Mouse (Mus musculus) cerebellum, adult 2 months (tissue): ENCODE results near the gene Pnpla2. TPM values are rescaled to one million over a fixed set of nuclear protein-coding genes. Genes with fewer than 3 reads are reported as not detected.
A peak's percentile ranks its signal among the peaks of the same experiment; 100 is the strongest.

Experiments
- DNase-seq, 2 experiments: peaks; one replicate each; pipeline ENCODE4 v3.0.0; 2021
- H3K27ac ChIP-seq: fragments of 200-500 bp; 2 replicates; pipeline ENCODE4 v1.5.1; 2012; ENCODE audit warnings: low read length, control low read depth, inconsistent platforms; ENCODE audit not compliant: insufficient read depth
- H3K27me3 ChIP-seq: fragments of 200-500 bp; 2 replicates; pipeline ENCODE4 v1.6.1; 2012; ENCODE audit warnings: inconsistent platforms, mild to moderate bottlenecking, low read length, moderate library complexity; ENCODE audit not compliant: control insufficient read depth, insufficient read depth
- H3K4me1 ChIP-seq: fragments of 200-500 bp; 2 replicates; pipeline ENCODE4 v1.6.1; 2011; ENCODE audit warnings: low read length; ENCODE audit not compliant: control insufficient read depth, insufficient read depth
- H3K4me3 ChIP-seq: fragments of 200-500 bp; replicated peaks from 2 replicates; pipeline ENCODE3; 2011; ENCODE audit warnings: mild to moderate bottlenecking, low read depth, low read length, control low read depth; ENCODE audit not compliant: insufficient read depth
- CTCF ChIP-seq: fragments of 200-500 bp; IDR thresholded peaks from 2 replicates; pipeline ENCODE4 v1.5.1; 2011; ENCODE audit warnings: low read depth, mild to moderate bottlenecking, control low read depth, low read length, moderate library complexity, borderline replicate concordance; ENCODE audit not compliant: insufficient read depth
- POLR2A ChIP-seq: fragments of 200-500 bp; IDR thresholded peaks from 2 replicates; pipeline ENCODE4 v1.6.1; 2011; ENCODE audit warnings: low read length, control low read depth, borderline replicate concordance; ENCODE audit not compliant: insufficient read depth
- WGBS: fragments of 180-500 bp; shearing (Covaris S2); methylation state at CpG from one replicate; pipeline ENCODE4 v1.1.7; 2018; 5-methylcytosine and 5-hydroxymethylcytosine counted together
- polyA plus RNA-seq: library from polyadenylated mRNA; depleted of rRNA; stranded (reverse); fragments of >200 nt; gene quantifications from 2 replicates; pipeline ENCODE4 v1.2.3, GENCODE M21; 2012

The Pnpla2 gene
- polyA plus RNA-seq, 1 experiment, result 46.8 TPM

- Histone ChIP-seq H3K27me3 (no peaks in the 10 kb centered on the region), H3K4me1 (peaks cover 65% of the 10 kb centered on the region), H3K4me3 (peak overlapping the region; percentile 16), H3K27ac (peak overlapping the region; percentile 87)
- DNase-seq, result peak in 1 of 2 experiments; percentile 42
- 28% methylated on average over 7 of the region's 7 CpGs for WGBS
- TF ChIP-seq POLR2A, result no peak
These were observed 32.1 kb downstream of the Pnpla2 start for GRCm38 (mm10) chr7:141487141-141487540.

GRCm38 (mm10) chr7:141491151-141491550 lies 36.2 kb downstream of the Pnpla2 start:
- H3K4me3 ChIP-seq, result no peak overlapping the region
- H3K27me3 ChIP-seq, result no peaks in the 10 kb centered on the region
- no peak for DNase-seq
- TF ChIP-seq CTCF (no peak), POLR2A (no peak)
- H3K4me1 ChIP-seq, result peaks cover 87% of the 10 kb centered on the region
- WGBS, result 85% methylated on average over 2 of the region's 2 CpGs
- H3K27ac ChIP-seq, result no peak overlapping the region

- peaks cover 87% of the 10 kb centered on the region for H3K4me1 ChIP-seq
- TF ChIP-seq POLR2A (0 out of 2 replicates have a peak, but pooled peaks have one; percentile 25), CTCF (no peak)
- peak overlapping the region; percentile 19 for H3K27ac ChIP-seq
- H3K27me3 ChIP-seq, result no peaks in the 10 kb centered on the region
- peak; percentile 76 to 81 for DNase-seq
- 9% methylated on average over 5 of the region's 5 CpGs for WGBS
- H3K4me3 ChIP-seq, result no peak overlapping the region
These were observed 37.7 kb downstream of the Pnpla2 start for GRCm38 (mm10) chr7:141492738-141493137.

- H3K4me1 ChIP-seq, result peaks cover 85% of the 10 kb centered on the region
- no peaks in the 10 kb centered on the region for H3K27me3 ChIP-seq
- TF ChIP-seq POLR2A (no peak), CTCF (no peak)
- peak; percentile 48 to 62 for DNase-seq
- peak overlapping the region; percentile 12; the same call in 1 of the 2 replicates for H3K27ac ChIP-seq
- WGBS, result 7% methylated on average over 1 of the region's 1 CpGs
- no peak overlapping the region for H3K4me3 ChIP-seq
These were observed 38.7 kb downstream of the Pnpla2 start for GRCm38 (mm10) chr7:141493729-141494128.

- Histone ChIP-seq H3K4me1 (peaks cover 73% of the 10 kb centered on the region), H3K4me3 (no peak overlapping the region), H3K27me3 (no peaks in the 10 kb centered on the region), H3K27ac (peak overlapping the region; percentile 33)
- DNase-seq, result peak in 1 of 2 experiments; percentile 38
- no peak for TF ChIP-seq CTCF
- TF ChIP-seq POLR2A, result no peak
- WGBS, result 27% methylated on average over 2 of the region's 2 CpGs
These were observed 40.4 kb downstream of the Pnpla2 start for GRCm38 (mm10) chr7:141495379-141495778.

GRCm38 (mm10) chr7:141495940-141496339 lies 40.9 kb downstream of the Pnpla2 start:
- TF ChIP-seq POLR2A (no peak), CTCF (no peak)
- Histone ChIP-seq H3K27ac (peak overlapping the region; percentile 33; the same call in 1 of the 2 replicates), H3K27me3 (no peaks in the 10 kb centered on the region), H3K4me3 (no peak overlapping the region), H3K4me1 (peaks cover 68% of the 10 kb centered on the region)
- no peak for DNase-seq
- WGBS, result 39% methylated on average over 4 of the region's 4 CpGs

GRCm38 (mm10) chr7:141497600-141497999 lies 42.6 kb downstream of the Pnpla2 start:
- Histone ChIP-seq H3K4me3 (no peak overlapping the region), H3K27me3 (no peaks in the 10 kb centered on the region), H3K27ac (no peak overlapping the region), H3K4me1 (peaks cover 64% of the 10 kb centered on the region)
- TF ChIP-seq CTCF (no peak), POLR2A (no peak)
- no peak for DNase-seq
- WGBS, result 67% methylated on average over 3 of the region's 3 CpGs

GRCm38 (mm10) chr7:141501820-141502555 lies 47.0 kb downstream of the Pnpla2 start:
- H3K4me1 ChIP-seq, result peaks cover 24% of the 10 kb centered on the region
- H3K27me3 ChIP-seq, result no peaks in the 10 kb centered on the region
- H3K4me3 ChIP-seq, result no peak overlapping the region
- TF ChIP-seq POLR2A (no peak), CTCF (no peak)
- peak overlapping the region; percentile 62 for H3K27ac ChIP-seq
- peak in 1 of 2 experiments; percentile 63 for DNase-seq
- WGBS, result 37% methylated on average over 7 of the region's 7 CpGs
